Mouse (Mus musculus) limb, embryonic 15.5 days (tissue): Measurements from ENCODE around the gene Scaf8. TPM values are rescaled to one million over a fixed set of nuclear protein-coding genes. Genes with fewer than 3 reads are reported as not detected.
"Not testable (repeated sequence)": the region's sequence is repeated elsewhere in the genome, so short reads cannot be mapped to it uniquely, and the experiment has no call there.

Experiments
- ATAC-seq: fragments of 200-750 bp; cut with Nextera tagmentation; 2 replicates; pipeline ENCODE4 v1.8.0; 2017; ENCODE audit warnings: low read depth, moderate TSS enrichment; ENCODE audit not compliant: insufficient number of reproducible peaks, low FRiP score, low TSS enrichment
- H3K27ac ChIP-seq: fragments of 300-500 bp; sonication (generic); 2 replicates; pipeline ENCODE4 v1.5.1; 2015; ENCODE audit warnings: moderate library complexity, mild to moderate bottlenecking, inconsistent platforms
- H3K27me3 ChIP-seq: fragments of 300-500 bp; sonication (generic); 2 replicates; pipeline ENCODE4 v1.6.1; 2015; ENCODE audit warnings: inconsistent platforms
- H3K36me3 ChIP-seq: fragments of 300-500 bp; sonication (generic); 2 replicates; pipeline ENCODE4 v1.6.1; 2015; ENCODE audit warnings: inconsistent platforms
- H3K4me1 ChIP-seq: fragments of 300-500 bp; sonication (generic); 2 replicates; pipeline ENCODE4 v1.6.1; 2015; ENCODE audit warnings: inconsistent platforms
- H3K4me2 ChIP-seq: fragments of 300-500 bp; sonication (generic); 2 replicates; pipeline ENCODE4 v1.6.1; 2015; ENCODE audit warnings: mild to moderate bottlenecking, inconsistent platforms
- H3K4me3 ChIP-seq: fragments of 300-500 bp; sonication (generic); 2 replicates; pipeline ENCODE4 v1.5.1; 2015; ENCODE audit warnings: mild to moderate bottlenecking, inconsistent platforms
- H3K9ac ChIP-seq: fragments of 300-500 bp; sonication (generic); 2 replicates; pipeline ENCODE4 v1.6.1; 2015; ENCODE audit warnings: inconsistent platforms
- H3K9me3 ChIP-seq: fragments of 300-500 bp; sonication (generic); 2 replicates; pipeline ENCODE4 v1.6.1; 2016; ENCODE audit warnings: inconsistent platforms
- WGBS: fragments of 180-500 bp; shearing (Covaris S2); methylation state at CpG from one replicate; pipeline ENCODE4 v1.1.7; 2015; 5-methylcytosine and 5-hydroxymethylcytosine counted together
- polyA plus RNA-seq: library from polyadenylated mRNA; unstranded; fragments of >200 nt; fragmentation: Nextera tagmentation; extraction: Ambion mirVana; gene quantifications from 2 replicates; pipeline ENCODE4 v1.2.1, GENCODE M21; 2015

The Scaf8 gene
- polyA plus RNA-seq, 1 experiment from 2014 or later, result 19.1 TPM

DNA sequence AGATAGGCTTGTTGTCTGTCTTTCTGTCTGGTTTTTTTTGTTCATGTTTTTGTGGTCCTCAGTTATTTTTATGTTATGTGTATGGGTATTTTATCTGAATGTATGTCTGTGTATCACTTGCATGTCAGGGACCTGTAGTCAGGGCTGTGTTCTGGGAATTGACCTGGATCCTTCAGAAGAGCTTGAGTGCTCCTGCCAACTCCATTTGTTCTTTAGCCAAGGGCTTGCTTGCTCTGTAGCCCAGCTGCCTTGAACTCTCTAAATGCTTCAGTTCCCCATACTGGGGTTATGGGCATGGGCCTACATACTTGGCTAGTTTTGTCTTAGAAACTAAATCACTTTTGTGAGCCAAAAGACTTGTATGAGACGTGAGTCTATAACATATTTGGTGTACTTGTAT is 13.9 kb downstream of the Scaf8 start:
- Histone ChIP-seq H3K4me2 (no peak overlapping the region), H3K27me3 (no peaks in the 10 kb centered on the region), H3K27ac (no peak overlapping the region), H3K9me3 (no peaks in the 10 kb centered on the region), H3K4me1 (no peaks in the 10 kb centered on the region), H3K9ac (no peak overlapping the region), H3K36me3 (peaks cover 14% of the 10 kb centered on the region; the same call in 1 of the 2 replicates), H3K4me3 (no peak overlapping the region)
- 86% methylated on average over 1 of the region's 1 CpGs for WGBS
- no peak for ATAC-seq

DNA sequence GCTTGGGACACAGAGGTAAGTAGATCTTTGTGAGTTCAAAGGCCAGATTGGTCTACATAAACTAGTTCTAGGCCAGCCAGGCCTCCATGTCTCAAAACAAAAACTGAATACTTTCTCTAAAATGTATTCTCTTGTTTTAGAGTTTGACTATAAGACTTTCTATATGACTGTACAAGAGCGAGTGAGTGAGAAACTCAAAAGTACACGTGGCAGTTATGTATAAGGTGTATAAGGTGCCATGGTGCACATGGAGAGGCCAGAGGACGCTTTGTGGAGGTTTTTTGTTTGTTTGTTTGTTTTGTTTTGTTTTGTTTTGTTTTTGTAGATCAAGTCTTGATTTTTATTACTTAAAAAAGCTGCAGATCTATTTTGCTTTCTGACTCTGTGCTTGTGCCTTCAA is 15.0 kb downstream of the Scaf8 start:
- H3K9me3 ChIP-seq, result no peaks in the 10 kb centered on the region
- no peak overlapping the region for H3K4me3 ChIP-seq
- 96% methylated on average over 3 of the region's 3 CpGs for WGBS
- no peak for ATAC-seq
- no peaks in the 10 kb centered on the region for H3K27me3 ChIP-seq
- H3K4me1 ChIP-seq, result no peaks in the 10 kb centered on the region
- H3K4me2 ChIP-seq, result no peak overlapping the region
- H3K27ac ChIP-seq, result no peak overlapping the region
- peaks cover 14% of the 10 kb centered on the region; the same call in 1 of the 2 replicates for H3K36me3 ChIP-seq
- H3K9ac ChIP-seq, result no peak overlapping the region

DNA sequence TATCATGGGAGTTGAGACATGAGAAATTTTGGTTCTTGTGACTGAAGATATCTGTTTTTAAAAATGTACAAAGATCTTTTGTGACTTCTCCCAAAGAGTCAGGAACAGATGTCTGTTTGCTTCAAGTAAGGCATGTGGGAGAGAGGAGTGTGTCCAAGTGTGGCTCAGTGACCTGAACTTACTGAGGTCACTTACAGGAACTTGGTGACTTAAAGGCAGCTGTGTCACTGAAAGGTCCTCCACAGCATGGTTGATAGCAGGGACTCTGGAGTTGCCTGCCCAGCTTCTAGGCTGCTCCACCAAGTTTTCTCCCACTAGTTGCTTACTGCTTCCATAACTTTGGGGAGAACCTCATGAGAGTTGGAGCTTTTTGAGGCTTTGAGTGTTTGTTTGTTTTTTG is 20.6 kb downstream of the Scaf8 start:
- H3K9me3 ChIP-seq, result no peaks in the 10 kb centered on the region
- no peak overlapping the region for H3K4me3 ChIP-seq
- H3K4me1 ChIP-seq, result peaks cover 8% of the 10 kb centered on the region
- ATAC-seq, result no peak
- H3K36me3 ChIP-seq, result peaks cover 8% of the 10 kb centered on the region
- H3K27me3 ChIP-seq, result no peaks in the 10 kb centered on the region
- H3K27ac ChIP-seq, result no peak overlapping the region
- no peak overlapping the region for H3K4me2 ChIP-seq
- no peak overlapping the region for H3K9ac ChIP-seq

DNA sequence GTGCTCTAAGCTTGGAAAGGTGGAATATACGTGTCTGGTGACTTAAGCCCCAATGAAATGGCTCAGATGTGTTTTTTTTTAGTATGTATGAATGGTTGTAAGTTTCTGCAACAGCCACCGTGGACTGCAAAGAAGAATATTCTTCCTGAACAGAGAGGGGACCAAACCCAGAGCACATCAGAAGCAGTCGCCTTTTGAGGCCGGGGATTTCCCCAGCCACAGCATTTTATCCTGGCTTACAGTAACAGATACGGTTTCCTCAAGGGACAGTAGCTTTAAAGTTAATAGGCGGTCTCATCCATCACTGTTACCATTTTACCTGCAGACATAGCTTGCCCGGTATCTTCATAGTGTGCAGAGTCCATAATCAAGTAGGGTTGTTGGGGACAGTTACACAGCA is 21.4 kb downstream of the Scaf8 start:
- H3K27me3 ChIP-seq, result no peaks in the 10 kb centered on the region
- H3K36me3 ChIP-seq, result peaks cover 8% of the 10 kb centered on the region
- WGBS, result 86% methylated on average over 7 of the region's 7 CpGs
- H3K9ac ChIP-seq, result no peak overlapping the region
- no peak overlapping the region for H3K4me2 ChIP-seq
- H3K27ac ChIP-seq, result no peak overlapping the region
- no peak overlapping the region for H3K4me3 ChIP-seq
- ATAC-seq, result no peak
- peaks cover 8% of the 10 kb centered on the region for H3K4me1 ChIP-seq
- H3K9me3 ChIP-seq, result no peaks in the 10 kb centered on the region

DNA sequence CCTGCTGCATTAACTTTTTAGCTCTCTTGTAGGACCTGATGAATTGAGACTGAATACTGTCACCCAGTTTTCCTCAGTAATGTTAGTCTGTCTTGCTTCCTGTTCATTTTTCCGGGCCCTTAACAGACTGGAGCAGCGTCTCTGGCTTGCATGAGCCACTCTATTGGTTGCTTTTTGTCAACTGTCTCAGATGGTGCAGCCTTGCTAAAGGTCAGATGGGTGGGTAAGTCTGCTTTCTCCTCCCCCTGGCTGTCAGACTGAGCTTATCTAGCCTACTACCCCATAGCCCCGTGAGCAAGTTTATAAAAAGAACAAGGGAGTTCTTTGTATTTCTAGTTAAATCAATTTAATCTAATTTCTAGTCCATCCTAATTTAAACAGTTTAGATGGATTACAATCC is 23.6 kb downstream of the Scaf8 start:
- ATAC-seq, result no peak
- H3K27me3 ChIP-seq, result no peaks in the 10 kb centered on the region
- peaks cover 8% of the 10 kb centered on the region for H3K4me1 ChIP-seq
- WGBS, result 78% methylated on average over 3 of the region's 3 CpGs
- H3K27ac ChIP-seq, result no peak overlapping the region
- H3K9me3 ChIP-seq, result no peaks in the 10 kb centered on the region
- H3K9ac ChIP-seq, result no peak overlapping the region
- H3K4me3 ChIP-seq, result no peak overlapping the region
- peaks cover 4% of the 10 kb centered on the region; the same call in 1 of the 2 replicates for H3K36me3 ChIP-seq
- H3K4me2 ChIP-seq, result no peak overlapping the region

DNA sequence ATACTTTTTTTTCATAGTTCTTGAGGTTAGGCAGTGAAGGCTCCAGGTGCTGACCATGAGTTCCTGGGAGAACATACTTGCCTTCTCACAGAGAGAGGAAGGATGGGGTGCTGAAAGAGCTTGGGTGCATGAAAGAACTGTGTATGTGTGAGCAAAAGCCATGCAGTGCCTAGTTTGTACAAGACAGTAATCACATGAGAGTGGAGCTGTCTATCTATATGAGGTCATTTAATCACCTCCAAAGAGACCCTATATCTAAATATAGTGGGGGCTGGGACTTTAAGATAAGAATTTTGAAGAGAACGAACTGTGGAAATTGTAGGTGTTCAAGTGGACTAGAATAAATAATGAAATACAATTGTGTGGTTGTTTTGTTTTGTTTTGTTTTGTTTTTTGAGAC is 25.3 kb downstream of the Scaf8 start:
- WGBS, result 93% methylated on average over 1 of the region's 1 CpGs
- H3K9me3 ChIP-seq, result no peaks in the 10 kb centered on the region
- H3K4me1 ChIP-seq, result peaks cover 8% of the 10 kb centered on the region
- H3K4me2 ChIP-seq, result no peak overlapping the region
- H3K27me3 ChIP-seq, result no peaks in the 10 kb centered on the region
- no peak for ATAC-seq
- H3K36me3 ChIP-seq, result peaks cover 4% of the 10 kb centered on the region; the same call in 1 of the 2 replicates
- no peak overlapping the region for H3K27ac ChIP-seq
- H3K4me3 ChIP-seq, result no peak overlapping the region
- no peak overlapping the region for H3K9ac ChIP-seq

DNA sequence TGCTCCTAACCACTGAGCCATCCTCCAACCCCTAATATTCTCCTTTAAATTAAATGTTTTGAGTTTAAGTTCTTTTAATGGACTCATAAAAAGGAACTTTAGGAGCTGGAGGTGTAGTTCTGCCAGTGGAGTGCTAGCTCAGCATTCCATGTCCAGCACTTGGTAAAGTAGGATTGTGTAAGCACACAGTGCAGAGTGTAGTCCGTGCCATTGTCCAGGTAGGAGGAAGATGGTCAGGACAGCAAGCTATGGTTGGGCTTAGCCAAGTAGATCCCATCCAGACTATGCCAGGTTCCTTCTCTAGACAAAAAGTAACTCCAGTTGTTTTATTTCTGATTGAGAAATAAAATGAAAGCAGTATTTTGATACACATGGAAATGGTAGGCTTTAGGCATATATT is 34.1 kb downstream of the Scaf8 start:
- H3K9me3 ChIP-seq, result no peaks in the 10 kb centered on the region
- H3K4me1 ChIP-seq, result no peaks in the 10 kb centered on the region
- ATAC-seq, result no peak
- no peak overlapping the region for H3K4me3 ChIP-seq
- no peak overlapping the region for H3K27ac ChIP-seq
- H3K4me2 ChIP-seq, result no peak overlapping the region
- H3K9ac ChIP-seq, result no peak overlapping the region
- H3K27me3 ChIP-seq, result no peaks in the 10 kb centered on the region
- peaks cover 16% of the 10 kb centered on the region for H3K36me3 ChIP-seq
- 78% methylated on average over 1 of the region's 1 CpGs for WGBS

DNA sequence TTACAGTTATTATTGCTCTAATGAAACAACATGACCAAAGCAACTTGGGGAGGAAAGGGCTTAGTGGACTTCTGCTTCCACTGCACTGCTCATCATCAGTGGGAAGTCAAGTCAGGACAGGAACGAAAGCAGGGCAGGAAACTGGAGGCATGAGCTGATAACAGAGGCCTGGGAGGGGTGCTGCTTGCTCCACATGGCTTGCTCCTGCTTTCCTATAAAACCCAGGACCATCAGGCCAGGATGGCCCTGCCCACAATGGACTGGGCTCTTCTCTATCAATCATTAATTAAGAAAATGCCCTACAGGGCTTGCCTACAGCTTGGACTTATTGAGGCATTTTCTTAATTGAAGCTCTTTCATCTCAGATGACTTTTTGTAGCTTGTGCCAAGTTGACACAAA is 34.8 kb downstream of the Scaf8 start:
- H3K27ac ChIP-seq, result no peak overlapping the region
- H3K9me3 ChIP-seq, result no peaks in the 10 kb centered on the region
- H3K4me1 ChIP-seq, result no peaks in the 10 kb centered on the region
- no peak overlapping the region for H3K9ac ChIP-seq
- no peak overlapping the region for H3K4me3 ChIP-seq
- 65% methylated on average over 1 of the region's 1 CpGs for WGBS
- H3K4me2 ChIP-seq, result no peak overlapping the region
- no peak for ATAC-seq
- H3K27me3 ChIP-seq, result no peaks in the 10 kb centered on the region
- peaks cover 23% of the 10 kb centered on the region for H3K36me3 ChIP-seq

DNA sequence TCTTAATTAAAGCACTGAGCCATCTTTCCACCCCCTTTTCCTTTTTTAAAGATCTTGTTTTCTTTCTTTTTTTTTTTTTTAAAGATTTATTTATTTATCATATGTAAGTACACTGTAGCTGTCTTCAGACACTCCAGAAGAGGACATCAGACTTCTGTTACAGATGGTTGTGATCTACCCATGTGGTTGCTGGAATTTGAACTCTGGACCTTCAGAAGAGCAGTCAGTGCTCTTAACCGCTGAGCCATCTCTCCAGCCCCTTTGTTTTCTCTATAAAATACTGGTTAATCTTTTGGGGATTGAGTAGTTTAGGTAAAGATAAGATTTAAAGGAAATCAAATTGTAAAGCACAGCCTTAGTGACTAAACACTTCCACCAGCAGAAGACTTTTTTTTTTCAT is 35.9 kb downstream of the Scaf8 start:
- not testable (repeated sequence) for H3K9me3 ChIP-seq, H3K4me1 ChIP-seq, H3K27me3 ChIP-seq, ATAC-seq, H3K4me2 ChIP-seq, H3K27ac ChIP-seq, H3K9ac ChIP-seq, H3K4me3 ChIP-seq
- peaks cover 22% of the 10 kb centered on the region for H3K36me3 ChIP-seq
- WGBS, result 85% methylated on average over 1 of the region's 1 CpGs

DNA sequence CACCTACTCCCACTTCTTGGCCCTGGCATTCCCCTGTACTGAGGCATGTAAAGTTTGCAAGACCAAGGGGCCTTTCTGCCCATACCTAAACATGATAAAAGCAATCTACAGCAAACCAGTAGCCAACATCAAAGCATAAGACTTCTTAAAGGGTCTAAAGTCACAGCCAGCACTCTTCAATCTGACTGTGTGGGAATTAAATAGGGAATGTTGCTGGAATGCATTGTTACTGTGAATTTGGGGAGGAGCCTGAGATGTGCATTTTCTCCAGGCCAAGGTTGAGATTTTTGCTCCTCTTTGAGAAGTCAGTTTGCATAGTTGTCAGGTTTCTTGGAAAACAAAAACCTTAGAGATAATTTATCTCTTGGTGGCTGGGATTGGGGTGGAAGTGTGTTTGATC is 36.4 kb downstream of the Scaf8 start:
- peaks cover 27% of the 10 kb centered on the region for H3K36me3 ChIP-seq
- ATAC-seq, result no peak
- no peak overlapping the region for H3K27ac ChIP-seq
- H3K4me2 ChIP-seq, result no peak overlapping the region
- no peak overlapping the region for H3K4me3 ChIP-seq
- no peak overlapping the region for H3K9ac ChIP-seq
- no peaks in the 10 kb centered on the region for H3K9me3 ChIP-seq
- no peaks in the 10 kb centered on the region for H3K4me1 ChIP-seq
- no peaks in the 10 kb centered on the region for H3K27me3 ChIP-seq

DNA sequence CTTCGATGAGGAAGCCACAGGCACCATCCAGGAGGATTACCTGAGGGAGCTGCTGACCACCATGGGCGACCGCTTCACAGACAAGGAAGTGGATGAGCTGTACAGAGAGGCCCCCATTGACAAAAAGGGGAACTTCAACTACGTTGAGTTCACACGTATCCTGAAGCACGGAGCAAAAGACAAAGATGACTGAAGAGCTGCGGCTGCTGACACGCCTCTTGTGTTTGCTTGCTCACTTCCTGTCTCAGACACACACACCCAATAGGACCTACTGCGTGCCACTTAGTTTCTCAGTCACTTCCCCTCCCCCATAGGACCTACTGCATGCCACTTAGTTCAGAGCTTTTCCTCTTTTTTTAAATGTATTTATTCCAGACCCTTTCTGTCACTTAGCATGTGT is 41.4 kb downstream of the Scaf8 start:
- peaks cover 33% of the 10 kb centered on the region for H3K36me3 ChIP-seq
- H3K4me1 ChIP-seq, H3K27ac ChIP-seq, H3K9me3 ChIP-seq, H3K4me2 ChIP-seq, H3K9ac ChIP-seq, ATAC-seq, H3K27me3 ChIP-seq, H3K4me3 ChIP-seq: not testable (repeated sequence)
- WGBS, result 93% methylated on average over 9 of the region's 9 CpGs

DNA sequence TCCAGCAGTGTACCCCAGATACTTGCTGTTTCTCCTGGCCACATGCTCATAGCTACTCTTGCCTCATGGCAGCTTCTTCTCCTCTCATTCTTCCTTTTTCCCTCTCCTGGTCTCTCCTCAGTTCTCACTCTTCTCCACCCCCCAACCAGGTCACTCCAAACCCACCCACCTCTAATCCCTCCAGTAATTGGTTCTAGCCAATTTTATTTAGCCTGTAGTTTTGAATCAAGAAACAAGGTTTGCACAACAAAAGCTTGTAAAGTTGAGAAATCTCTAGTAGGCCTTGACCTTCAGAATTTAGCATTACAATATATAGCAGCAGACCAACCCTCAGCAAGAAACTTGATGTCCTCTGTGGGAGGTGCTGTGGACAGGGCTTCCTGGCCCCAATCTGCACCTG is 42.2 kb downstream of the Scaf8 start:
- no peak for ATAC-seq
- Histone ChIP-seq H3K9ac (no peak overlapping the region), H3K4me2 (no peak overlapping the region), H3K4me1 (no peaks in the 10 kb centered on the region), H3K9me3 (no peaks in the 10 kb centered on the region), H3K27me3 (no peaks in the 10 kb centered on the region), H3K4me3 (no peak overlapping the region), H3K36me3 (peaks cover 33% of the 10 kb centered on the region), H3K27ac (no peak overlapping the region)

DNA sequence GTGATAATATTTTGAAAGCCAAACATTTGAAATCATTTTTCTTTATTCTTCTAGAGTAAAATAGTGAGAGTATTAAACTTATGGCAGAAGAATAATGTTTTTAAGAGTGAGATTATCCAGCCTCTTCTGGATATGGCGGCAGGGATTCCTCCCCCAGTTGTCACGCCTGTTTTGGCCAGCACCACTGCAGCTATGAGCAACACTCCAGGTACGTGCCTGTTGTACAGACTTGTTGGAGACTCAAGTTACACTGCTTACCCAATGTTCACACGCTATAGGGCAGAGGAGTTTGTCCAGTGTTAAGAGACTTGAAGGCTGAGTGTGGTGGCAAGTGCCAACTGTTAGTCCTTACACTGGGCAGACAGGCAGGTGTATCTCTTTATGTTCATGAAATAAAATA is 48.1 kb downstream of the Scaf8 start:
- 81% methylated on average over 4 of the region's 4 CpGs for WGBS
- no peak overlapping the region for H3K9ac ChIP-seq
- H3K9me3 ChIP-seq, result no peaks in the 10 kb centered on the region
- H3K4me3 ChIP-seq, result no peak overlapping the region
- no peaks in the 10 kb centered on the region for H3K27me3 ChIP-seq
- H3K4me1 ChIP-seq, result no peaks in the 10 kb centered on the region
- ATAC-seq, result no peak
- H3K36me3 ChIP-seq, result peaks cover 15% of the 10 kb centered on the region
- no peak overlapping the region for H3K27ac ChIP-seq
- no peak overlapping the region for H3K4me2 ChIP-seq
